Mouse (Mus musculus) 3134 (cell line): ENCODE results near the gene Pak2.

ENCODE experiments used
- DNase-seq: peaks from one replicate; pipeline ENCODE4 v3.0.0-alpha.2; 2011; ENCODE audit warnings: low spot score; ENCODE audit not compliant: insufficient read length; ENCODE audit errors: extremely low read depth

The Pak2 gene

DNA sequence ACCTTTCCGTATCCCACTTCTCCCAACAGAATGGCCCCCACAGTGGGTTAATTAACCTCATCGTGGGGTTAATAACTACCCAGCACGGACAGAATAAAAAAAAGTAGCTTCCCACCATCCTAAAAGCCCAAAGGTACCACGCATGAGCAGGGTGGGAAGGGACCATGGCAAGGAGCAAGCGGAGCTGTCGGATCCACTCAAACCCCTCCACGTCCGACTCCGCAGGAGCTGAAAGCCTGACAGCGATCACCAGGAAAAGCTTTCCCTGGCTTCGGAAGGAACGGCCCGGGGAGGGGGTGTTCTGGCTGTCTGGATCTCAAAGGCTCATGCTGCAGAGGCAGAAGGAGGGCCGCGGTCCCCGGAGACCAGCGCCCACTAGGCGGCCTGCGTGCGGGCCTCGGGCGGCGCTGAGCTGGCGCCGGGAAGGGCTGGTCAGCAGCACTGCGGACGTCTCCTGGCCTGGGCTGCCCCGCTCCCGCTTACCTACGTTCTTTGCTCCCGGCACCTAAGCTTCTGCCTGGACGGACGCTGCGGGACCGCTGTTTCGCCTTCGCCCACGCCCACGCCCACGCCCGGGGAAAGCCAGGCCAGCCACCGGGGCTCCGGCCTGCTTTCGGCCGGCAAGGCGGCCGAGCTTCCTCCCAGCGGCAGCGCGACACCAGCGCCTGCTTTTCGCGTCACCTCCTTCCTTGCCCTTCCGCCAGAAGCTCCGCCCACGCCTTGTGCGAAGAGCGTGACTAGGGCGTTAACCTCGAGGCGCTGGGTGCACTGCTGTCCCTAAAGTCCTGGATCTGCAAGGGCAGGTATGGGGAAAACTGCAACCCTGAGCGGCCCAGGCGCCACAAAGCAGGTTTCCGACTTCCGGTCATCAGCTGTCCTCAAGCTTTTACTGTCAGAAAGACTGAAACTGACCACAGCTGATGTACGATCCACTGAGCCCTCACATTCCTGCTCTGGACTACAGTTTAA, 76.3 kb downstream of the Pak2 start, which contains the start of gene Senp5:
Gene Senp5 (minus strand): TSS at position 779 of the 969 bp plus-strand sequence.
- peak; percentile 94 for DNase-seq

DNA sequence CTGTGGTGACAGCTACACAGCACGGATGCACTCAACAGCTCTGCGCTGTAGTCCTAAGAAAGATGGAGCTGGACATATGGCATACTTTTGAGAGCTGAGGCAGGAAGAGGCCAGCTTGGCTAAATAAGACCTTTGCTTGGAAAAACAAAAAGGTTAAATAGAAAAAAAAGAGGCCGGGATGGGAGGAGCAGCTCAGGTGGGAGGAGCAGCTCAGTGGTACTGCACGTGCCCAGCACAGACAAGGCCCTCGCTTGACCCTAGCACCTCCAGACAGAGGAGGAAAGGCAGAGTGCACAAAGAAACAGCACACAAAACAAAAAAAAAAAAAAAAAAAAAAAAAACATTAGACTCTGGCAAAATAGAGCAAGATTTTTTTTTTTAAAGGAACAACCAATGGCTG, 82.8 kb downstream of the Pak2 start:
- DNase-seq: no peak

DNA sequence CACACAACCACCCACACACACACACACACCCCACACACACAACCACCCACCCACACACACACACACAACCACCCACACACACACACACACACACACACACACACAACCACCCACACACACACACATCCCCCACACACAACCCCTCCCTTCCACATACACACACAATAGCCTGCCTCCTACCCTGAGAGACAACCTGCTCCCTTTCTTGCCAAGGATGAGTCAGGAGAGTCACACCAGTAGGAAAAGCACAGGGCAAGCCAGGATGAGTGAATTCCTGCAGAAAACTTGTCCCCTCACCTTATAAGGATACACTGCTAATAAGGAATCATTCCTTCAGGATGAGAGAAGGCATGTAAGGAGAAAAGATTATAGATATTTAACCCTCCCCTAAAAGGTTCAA, 85.2 kb downstream of the Pak2 start:
- DNase-seq: no peak

DNA sequence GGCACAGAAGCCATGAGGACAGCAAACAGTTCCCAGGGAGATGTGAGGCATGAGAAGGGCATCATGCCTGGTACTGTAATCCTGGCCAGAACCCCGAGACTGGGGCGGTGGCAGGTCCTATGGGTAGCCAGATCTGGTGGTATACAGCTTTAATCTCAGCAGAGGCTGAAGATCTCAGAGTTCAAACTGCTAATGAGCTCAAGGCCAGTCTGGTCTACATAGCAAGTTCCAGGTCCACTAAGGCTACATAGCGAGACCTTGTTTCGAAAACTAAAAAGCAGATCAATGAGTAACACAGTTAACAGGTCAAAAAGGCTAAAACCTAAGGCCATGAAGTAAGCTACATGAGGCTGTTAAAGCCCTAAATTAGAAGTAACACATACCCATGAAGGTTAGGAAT, 85.9 kb downstream of the Pak2 start:
- DNase-seq: no peak

DNA sequence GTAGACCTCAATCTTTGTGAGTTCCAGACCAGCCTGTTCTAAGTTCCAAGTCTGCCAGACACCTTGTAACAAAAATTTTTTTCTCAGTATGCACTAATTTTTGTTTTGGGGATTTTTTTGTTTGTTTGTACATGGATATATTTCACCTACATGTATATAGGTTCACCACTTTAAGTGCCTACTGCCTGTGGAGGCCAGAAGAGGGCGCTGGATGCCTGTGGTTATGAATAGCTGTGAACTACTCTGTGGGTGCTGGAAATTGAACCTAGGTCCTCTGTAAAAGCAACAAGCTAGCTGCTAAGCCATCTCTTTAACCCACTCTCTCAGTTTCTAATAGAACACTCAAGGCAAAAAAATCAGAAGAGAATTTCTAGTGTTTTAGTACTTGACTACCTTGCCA, 87.1 kb downstream of the Pak2 start:
- no peak for DNase-seq

DNA sequence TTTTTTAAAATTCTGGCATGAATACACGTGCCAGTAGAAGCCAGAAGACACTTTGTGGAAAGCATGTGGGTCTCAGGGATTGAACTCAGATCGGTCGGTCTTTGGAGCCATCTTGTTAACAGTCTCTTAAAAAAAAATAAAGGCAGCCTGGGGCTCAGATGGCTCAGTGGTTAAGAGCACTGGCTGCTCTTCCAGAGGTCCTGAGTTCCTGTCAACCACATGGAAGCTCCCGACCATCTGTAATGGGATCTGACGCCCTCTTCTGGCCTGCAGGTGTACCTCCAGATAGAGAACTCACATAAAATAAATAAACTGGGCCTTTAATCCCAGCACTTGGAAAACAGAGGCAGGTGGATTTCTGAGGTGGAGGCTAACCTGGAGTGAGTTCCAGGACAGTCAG, 98.2 kb downstream of the Pak2 start:
- no peak for DNase-seq

DNA sequence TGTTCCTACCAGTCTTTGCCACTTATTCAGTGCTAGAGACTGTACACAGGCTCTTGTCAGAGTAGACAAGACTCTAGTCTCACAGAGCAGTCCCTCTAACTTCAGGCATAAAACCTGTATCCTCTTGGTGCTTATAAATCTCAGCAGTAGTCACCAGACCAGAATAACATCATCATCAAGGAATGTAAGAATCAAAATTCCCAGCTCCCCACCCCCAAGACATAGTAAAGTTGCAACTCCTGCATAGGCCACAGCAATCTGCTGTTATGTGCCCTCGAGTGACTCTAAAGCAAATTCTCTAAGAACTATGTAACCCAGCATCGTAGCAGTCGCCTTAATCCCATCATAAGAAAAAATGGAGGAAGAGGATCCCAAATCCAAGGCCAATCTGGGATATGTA, 99.6 kb downstream of the Pak2 start:
- DNase-seq: no peak

DNA sequence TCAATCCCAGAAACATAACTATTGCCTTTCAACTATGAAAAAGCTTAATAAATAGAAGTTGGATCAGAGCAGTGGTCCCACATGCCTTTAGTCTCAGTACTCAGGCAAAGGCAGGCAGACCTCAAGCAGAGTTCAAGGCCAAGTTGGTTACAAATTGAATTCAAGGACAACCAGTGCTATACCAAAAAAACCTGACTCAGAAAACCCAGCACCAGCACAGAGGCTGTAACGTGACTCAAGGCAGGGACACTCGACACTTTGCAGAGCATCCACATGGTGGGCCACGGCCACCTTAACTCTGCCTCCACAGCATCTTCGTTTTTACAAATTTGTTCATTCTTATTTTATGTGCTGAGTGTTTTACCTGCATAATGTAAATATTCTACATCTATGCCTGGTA, 103.9 kb downstream of the Pak2 start:
- DNase-seq: no peak
